Mouse (Mus musculus) naive thymus-derived CD4-positive, alpha-beta T cell, adult 5 months (primary cell): ENCODE data around the gene Sorl1. TPM values are rescaled to one million over a fixed set of nuclear protein-coding genes. Genes with fewer than 3 reads are reported as not detected.

Experiments used
- polyA plus RNA-seq: library from polyadenylated mRNA; unstranded; fragments of 100-300 nt; shearing (Covaris generic); gene quantifications from one replicate; pipeline ENCODE4 v1.2.1, GENCODE M21; 2017

Gene Sorl1
- polyA plus RNA-seq = 23.7 TPM

GRCm38 (mm10) chr9:42123713-42124576 lies at the start of gene Sorl1:
TSS of gene Sorl1 (minus strand) at chr9:42124297.

Other genes starting within 250 kb of the Sorl1 start
- gene Sc5d, start 140.0 kb upstream of the Sorl1 start, polyA plus RNA-seq = 71.7 TPM